Mouse (Mus musculus) frontal cortex, postnatal 25 days (tissue): Measurements from ENCODE around the gene Dnajc13.

Experiments used
- DNase-seq, 2 experiments: peaks; one replicate each; pipeline ENCODE4 v3.0.0; 2022; ENCODE audit warnings: low spot score in 2 of 2

Dnajc13 gene

GRCm38 (mm10) chr9:104254408-104255180 is 8.1 kb downstream of the Dnajc13 start:
- DNase-seq, result no peak

DNA sequence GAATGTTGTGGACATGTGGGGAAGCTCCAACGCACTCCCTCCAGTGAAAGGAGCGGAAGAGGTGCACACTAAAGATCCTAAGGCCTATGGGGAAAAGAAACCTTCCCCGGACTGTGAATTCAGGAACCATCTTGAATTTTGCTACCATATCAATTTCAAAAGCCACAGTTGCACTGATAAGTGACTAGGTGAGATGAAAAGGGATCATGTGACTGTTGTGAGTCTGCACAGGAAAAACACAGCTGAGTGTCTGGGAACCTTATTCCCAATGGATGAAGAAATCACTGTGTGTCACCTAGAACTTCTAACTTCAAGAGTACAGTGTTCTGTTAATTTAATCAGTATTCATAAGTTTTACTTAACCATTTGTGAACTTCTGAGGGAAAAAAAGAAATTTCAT is 10.1 kb downstream of the Dnajc13 start:
- no peak for DNase-seq

- DNase-seq, result no peak
Measured at GRCm38 (mm10) chr9:104251687-104252086, 11.0 kb downstream of the Dnajc13 start.

- no peak for DNase-seq
Measured at GRCm38 (mm10) chr9:104251111-104251510, 11.6 kb downstream of the Dnajc13 start.

DNA sequence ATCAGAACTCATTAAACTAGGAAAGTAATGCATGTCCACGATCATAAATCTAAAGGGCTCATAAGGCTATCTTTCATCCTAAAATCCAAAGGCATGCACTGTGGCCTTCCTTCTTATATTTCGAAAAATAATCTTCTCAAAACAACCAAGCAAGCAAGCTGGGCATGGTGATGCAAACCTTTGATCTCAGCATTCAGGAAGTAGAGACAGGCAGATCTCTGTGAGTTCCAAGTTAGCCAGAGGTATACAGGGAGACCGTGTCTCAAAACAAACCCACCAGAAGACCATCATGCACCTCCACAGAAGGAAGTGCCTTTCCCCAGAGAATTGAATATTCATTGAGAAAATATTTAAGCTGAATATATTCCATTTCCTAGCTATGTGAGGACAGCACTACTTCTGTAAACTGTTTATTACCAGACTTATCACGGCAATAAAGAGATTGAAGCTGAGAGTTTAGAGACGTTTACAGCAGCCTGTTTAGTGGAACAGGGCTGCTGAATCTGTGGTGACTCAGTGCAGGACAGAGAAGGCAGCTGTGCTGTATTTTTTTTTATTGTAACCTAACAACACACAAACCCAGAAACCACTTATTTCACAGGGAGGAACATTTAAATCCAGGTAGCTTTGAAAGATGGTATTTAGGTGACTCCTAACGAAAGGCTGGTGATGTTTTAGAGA is 15.3 kb downstream of the Dnajc13 start:
- no peak for DNase-seq

DNA sequence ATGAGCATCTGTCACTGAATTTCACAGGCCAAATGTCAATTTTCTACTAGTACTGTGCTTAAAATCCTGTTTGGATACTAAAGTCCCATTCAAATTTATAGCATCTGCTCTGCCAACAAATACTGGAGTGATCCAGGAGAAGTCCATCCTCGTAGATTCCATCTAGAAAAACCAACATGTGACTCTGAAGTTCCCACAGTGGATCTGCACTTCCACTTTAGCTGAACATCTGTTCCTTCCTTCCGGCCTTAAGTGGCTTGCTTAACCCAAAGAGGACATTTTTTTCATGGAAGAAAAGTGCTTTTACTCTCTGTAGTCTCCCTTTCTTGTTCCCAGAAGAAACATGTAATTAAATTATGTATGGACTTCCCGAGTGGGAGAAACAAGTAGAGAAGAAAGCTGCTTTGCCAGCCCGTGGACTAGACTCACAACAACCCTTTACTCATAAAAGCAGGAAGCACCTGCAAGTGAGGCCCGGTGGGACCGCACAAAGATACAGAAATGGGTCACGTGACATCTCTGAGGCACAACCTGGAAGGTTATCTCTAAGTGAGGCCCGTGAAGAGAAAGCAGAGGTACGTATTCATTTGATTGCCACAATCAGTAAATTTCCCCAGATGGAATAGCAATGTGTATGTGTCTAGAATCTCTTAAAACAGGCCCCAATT is 18.8 kb downstream of the Dnajc13 start:
- DNase-seq, result no peak

DNA sequence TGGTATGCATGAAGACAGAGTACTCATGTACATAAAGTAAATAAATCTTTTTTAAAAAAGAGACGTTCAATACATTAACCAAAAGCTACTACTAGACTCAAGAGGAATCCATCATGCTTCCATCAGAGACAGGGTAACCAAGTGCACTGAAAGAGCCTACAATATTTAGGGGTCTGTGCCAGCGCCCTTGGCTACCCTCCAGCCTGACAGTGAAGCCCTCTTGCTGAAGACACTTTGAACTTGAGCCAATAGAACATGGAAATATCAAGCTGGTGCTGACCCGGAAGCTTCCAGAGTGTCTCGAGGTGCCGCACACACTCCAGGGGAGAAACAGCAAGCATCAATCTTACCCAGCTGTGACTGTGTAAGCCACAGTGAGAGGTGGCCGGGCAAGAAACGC is 22.6 kb downstream of the Dnajc13 start:
- no peak for DNase-seq

GRCm38 (mm10) chr9:104239076-104239475 is 23.7 kb downstream of the Dnajc13 start:
- DNase-seq, result no peak

- no peak for DNase-seq
Measured at GRCm38 (mm10) chr9:104236256-104236930, 26.3 kb downstream of the Dnajc13 start.

DNA sequence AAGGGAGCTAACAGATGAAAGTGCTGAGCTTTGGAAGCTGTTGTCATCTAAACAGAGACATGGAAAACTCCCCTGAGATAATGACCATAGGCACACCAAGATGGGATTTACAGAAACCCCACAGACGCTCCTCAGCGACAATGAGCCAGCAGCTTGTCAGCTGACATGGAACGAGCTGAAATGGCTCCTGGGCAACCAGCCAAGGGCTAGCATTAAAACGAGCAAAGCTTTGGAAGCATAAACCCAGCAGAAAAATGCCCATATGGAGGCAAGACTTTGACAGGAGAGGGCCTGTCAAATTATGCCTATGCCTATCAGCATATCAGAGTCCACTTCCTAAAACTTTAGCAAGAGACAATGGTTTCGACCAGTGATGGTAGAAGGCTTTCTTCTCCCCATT is 27.0 kb downstream of the Dnajc13 start:
- no peak for DNase-seq

DNA sequence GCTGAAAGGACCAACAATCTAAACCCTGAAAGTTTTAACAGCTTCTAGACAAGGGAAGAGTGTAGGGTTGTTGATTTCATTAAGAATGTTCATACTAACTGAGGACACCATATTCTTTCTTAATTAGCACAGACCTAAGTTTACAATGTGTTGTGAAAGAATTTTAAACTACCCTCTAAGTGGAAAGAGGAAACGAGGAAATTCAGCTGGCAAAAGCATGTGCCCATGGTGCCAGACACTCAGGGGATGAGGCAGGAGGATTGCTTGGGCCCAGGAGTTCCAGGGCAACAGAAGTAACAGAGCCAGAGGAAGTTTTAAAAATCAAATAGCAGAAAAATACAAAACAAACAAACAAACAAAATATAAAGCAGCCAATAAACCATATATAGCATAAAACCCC is 28.9 kb downstream of the Dnajc13 start:
- DNase-seq, result no peak

DNA sequence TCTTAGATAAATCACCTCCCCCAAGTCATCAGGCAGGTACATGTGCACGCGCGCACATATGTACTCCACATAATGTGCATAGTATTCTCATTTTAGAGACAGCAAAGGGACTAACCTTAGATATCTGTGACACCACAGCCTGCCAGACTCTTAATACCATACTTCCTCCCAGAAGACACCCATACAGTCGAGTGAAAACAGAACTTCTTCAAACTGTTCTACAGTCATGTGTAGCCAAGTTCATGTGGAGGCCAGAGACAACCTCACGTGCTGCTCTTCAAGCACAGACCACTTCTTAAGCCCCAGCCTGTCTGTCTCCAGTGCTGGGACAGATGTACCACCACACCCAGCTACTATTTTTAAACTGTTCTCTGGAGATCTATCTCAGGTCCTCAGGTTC is 29.7 kb downstream of the Dnajc13 start:
- DNase-seq, result no peak

DNA sequence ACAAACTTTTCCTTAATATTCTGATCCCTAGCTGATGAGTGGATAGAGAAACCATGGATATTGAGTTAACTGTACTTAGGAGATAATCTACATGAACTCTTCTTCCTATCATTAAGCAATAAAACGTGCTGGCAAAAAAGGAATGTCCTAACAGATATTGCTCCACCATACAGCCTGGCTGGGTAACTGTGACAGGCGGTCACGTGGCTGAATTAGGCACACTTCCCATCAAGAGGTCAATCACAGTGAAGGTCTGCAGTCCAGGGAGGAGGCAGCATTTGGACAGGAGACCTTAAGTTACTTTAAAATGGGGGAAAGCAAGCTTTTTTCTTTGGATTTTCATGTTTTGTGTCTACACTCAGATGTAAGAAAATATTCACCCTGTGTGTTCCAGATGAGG is 30.7 kb downstream of the Dnajc13 start:
- no peak for DNase-seq

- no peak for DNase-seq
Measured at GRCm38 (mm10) chr9:104211402-104211801, 51.3 kb downstream of the Dnajc13 start.

DNA sequence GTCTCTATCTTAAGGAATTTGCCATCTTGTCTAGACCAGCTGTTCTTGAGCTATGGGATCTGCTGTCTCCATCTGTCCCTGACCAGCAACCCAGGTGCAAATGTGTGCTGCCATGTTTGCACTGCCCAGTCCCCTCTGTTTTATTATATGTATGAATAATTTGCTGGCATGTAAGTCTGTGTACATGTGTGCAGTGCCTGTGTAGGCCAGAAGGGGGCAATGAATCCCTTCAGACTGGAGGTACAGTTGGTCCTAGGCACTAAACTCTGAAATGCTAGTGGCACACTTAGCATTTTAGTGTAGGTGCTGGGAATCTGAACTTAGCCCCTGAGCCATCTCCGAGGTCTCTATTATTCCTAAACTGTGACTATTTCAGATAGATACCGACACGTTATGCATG is 58.9 kb downstream of the Dnajc13 start:
- peak; percentile 17 to 45 for DNase-seq

GRCm38 (mm10) chr9:104194528-104194927 is 68.2 kb downstream of the Dnajc13 start:
- DNase-seq, result no peak

GRCm38 (mm10) chr9:104193900-104194299 is 68.8 kb downstream of the Dnajc13 start:
- DNase-seq, result no peak

- no peak for DNase-seq
Measured at GRCm38 (mm10) chr9:104193327-104193726, 69.4 kb downstream of the Dnajc13 start.

DNA sequence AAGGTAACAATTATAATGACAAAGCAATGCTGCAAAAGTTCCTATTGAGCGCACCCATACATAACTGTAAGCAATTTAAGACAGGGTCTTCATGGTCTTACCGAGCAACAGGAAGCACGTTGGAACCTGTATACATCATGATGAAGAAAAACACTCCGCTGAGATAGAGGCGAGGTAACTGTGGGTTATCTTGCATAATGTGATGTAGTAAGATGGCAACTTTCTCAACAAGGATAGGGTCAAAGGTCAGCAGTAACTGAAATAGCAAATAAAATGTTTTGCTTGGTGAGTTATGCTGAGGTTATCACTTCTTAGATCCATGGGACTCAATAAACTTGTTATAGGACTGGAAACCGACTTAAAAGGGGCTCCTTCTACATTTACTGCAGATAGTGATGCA is 70.2 kb downstream of the Dnajc13 start:
- DNase-seq, result no peak

- DNase-seq, result no peak
Measured at GRCm38 (mm10) chr9:104189657-104190056, 73.1 kb downstream of the Dnajc13 start.

- no peak for DNase-seq
Measured at GRCm38 (mm10) chr9:104188704-104189103, 74.0 kb downstream of the Dnajc13 start.

GRCm38 (mm10) chr9:104187028-104187427 is 75.7 kb downstream of the Dnajc13 start:
- no peak for DNase-seq
